ENCODE assay signal across 19 mouse cellular contexts in the genomic region with DNA sequence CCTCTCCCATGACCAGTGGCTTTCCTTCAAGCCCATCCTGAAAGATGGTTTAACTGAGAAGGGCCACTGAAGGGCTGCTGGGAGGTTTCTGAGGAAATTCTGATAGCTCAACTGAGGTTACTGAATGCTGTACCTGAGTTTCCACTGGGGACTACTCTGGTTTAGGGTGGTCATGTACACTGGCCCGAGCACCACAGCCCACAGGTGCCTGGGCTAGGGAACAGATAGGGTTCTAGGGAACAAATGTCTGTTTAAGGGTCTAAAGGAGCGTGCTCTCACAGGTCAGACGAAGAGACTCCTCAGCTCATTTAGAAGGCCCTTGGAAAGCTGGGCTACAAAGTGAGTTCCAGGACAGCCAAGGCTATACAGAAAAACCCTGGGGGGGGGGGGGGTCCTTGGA. TPM values are rescaled to one million over a fixed set of nuclear protein-coding genes. Genes with fewer than 3 reads are reported as not detected.
A peak's percentile ranks its signal among the peaks of the same experiment; 100 is the strongest.
DNase-seq lines count a peak whose midpoint lies in the region; ATAC-seq and TF ChIP-seq lines count a peak whose summit lies in the region.
"Had no signal": no experiment of that assay in that cellular context is flagged by ENCODE, and none has a peak within 500 bp of the region (broad histone marks: within the 10 kb centered on the region; RNA-seq: fewer than 3 reads in every experiment).

No protein-coding gene starts in this region.

- no peak for ATAC-seq in forebrain, embryonic 11.5 days (replicated peaks; ENCODE audit: low FRiP score)
- ATAC-seq in intestine, embryonic 16.5 days = 0 out of 2 replicates have a peak, but pooled peaks have one; percentile 34
- no peak for ATAC-seq in intestine, embryonic 15.5 days
- ATAC-seq in midbrain, embryonic 13.5 days = no peak

- 84% methylated on average over 3 of the region's 3 CpGs for WGBS in forebrain, embryonic 10.5 days
- 85% methylated on average over 3 of the region's 3 CpGs for WGBS in forebrain, embryonic 11.5 days
- WGBS in intestine, embryonic 16.5 days = 84% methylated on average over 3 of the region's 3 CpGs
- 85% methylated on average over 3 of the region's 3 CpGs for WGBS in intestine, embryonic 15.5 days
- WGBS in midbrain, embryonic 13.5 days = 89% methylated on average over 3 of the region's 3 CpGs

- no peak overlapping the region for H3K9ac ChIP-seq in forebrain, embryonic 11.5 days (ENCODE audit: low read length)
- no peak overlapping the region for H3K9ac ChIP-seq in intestine, embryonic 16.5 days (ENCODE audit: low read depth, low read length)
- H3K9ac ChIP-seq in intestine, embryonic 15.5 days = no peak overlapping the region
- no peak overlapping the region for H3K9ac ChIP-seq in midbrain, embryonic 13.5 days (replicated peaks)
- H3K9ac ChIP-seq: heart, embryonic 15.5 days; hindbrain, embryonic 15.5 days; kidney, embryonic 15.5 days; stomach, embryonic 15.5 days had no signal

- H3K9me3 ChIP-seq in forebrain, embryonic 10.5 days = no peaks in the 10 kb centered on the region
- no peaks in the 10 kb centered on the region for H3K9me3 ChIP-seq in forebrain, embryonic 11.5 days (ENCODE audit: control insufficient read depth, low read length)
- H3K9me3 ChIP-seq in intestine, embryonic 16.5 days (ENCODE audit: control insufficient read depth, low read length) = no peaks in the 10 kb centered on the region
- no peaks in the 10 kb centered on the region for H3K9me3 ChIP-seq in intestine, embryonic 15.5 days
- no peaks in the 10 kb centered on the region for H3K9me3 ChIP-seq in midbrain, embryonic 13.5 days
- H3K9me3 ChIP-seq: heart, embryonic 15.5 days; hindbrain, embryonic 15.5 days; kidney, embryonic 15.5 days; stomach, embryonic 15.5 days had no signal

- no peak overlapping the region for H3K4me3 ChIP-seq in forebrain, embryonic 10.5 days
- no peak overlapping the region for H3K4me3 ChIP-seq in forebrain, embryonic 11.5 days (ENCODE audit: low read depth, low read length)
- H3K4me3 ChIP-seq in intestine, embryonic 16.5 days (ENCODE audit: low read length) = no peak overlapping the region
- no peak overlapping the region for H3K4me3 ChIP-seq in intestine, embryonic 15.5 days (replicated peaks)
- no peak overlapping the region for H3K4me3 ChIP-seq in bone marrow macrophage, adult 2 months (ENCODE audit: insufficient read depth, low read length)
- H3K4me3 ChIP-seq in midbrain, embryonic 13.5 days (replicated peaks) = no peak overlapping the region
- H3K4me3 ChIP-seq: heart, embryonic 15.5 days; hindbrain, embryonic 15.5 days; kidney, embryonic 15.5 days; layer of hippocampus, adult 2 months; stomach, embryonic 15.5 days had no signal

- H3K27me3 ChIP-seq in forebrain, embryonic 10.5 days (ENCODE audit: poor library complexity, severe bottlenecking) = no peaks in the 10 kb centered on the region
- H3K27me3 ChIP-seq in forebrain, embryonic 11.5 days (ENCODE audit: control insufficient read depth, insufficient read depth, low read length) = no peaks in the 10 kb centered on the region
- no peaks in the 10 kb centered on the region for H3K27me3 ChIP-seq in intestine, embryonic 16.5 days (replicated peaks; ENCODE audit: control insufficient read depth, insufficient read depth, low read length)
- H3K27me3 ChIP-seq in intestine, embryonic 15.5 days (replicated peaks) = no peaks in the 10 kb centered on the region
- no peaks in the 10 kb centered on the region for H3K27me3 ChIP-seq in midbrain, embryonic 13.5 days
- H3K27me3 ChIP-seq: CH12.LX; heart, embryonic 15.5 days; hindbrain, embryonic 15.5 days; kidney, embryonic 15.5 days; stomach, embryonic 15.5 days had no signal

- no peaks in the 10 kb centered on the region for H3K4me1 ChIP-seq in forebrain, embryonic 10.5 days
- no peaks in the 10 kb centered on the region for H3K4me1 ChIP-seq in forebrain, embryonic 11.5 days (replicated peaks; ENCODE audit: control insufficient read depth, insufficient read depth, low read length)
- H3K4me1 ChIP-seq in intestine, embryonic 16.5 days (ENCODE audit: control insufficient read depth, insufficient read depth, low read length) = no peaks in the 10 kb centered on the region
- no peaks in the 10 kb centered on the region for H3K4me1 ChIP-seq in intestine, embryonic 15.5 days (replicated peaks)
- H3K4me1 ChIP-seq in bone marrow macrophage, adult 2 months (ENCODE audit: control insufficient read depth, insufficient read depth, low read length) = peaks cover 31% of the 10 kb centered on the region
- no peaks in the 10 kb centered on the region for H3K4me1 ChIP-seq in midbrain, embryonic 13.5 days (replicated peaks)
- H3K4me1 ChIP-seq: heart, embryonic 15.5 days; hindbrain, embryonic 15.5 days; kidney, embryonic 15.5 days; stomach, embryonic 15.5 days had no signal

- H3K36me3 ChIP-seq in forebrain, embryonic 10.5 days (replicated peaks) = peaks cover 31% of the 10 kb centered on the region
- H3K36me3 ChIP-seq in forebrain, embryonic 11.5 days (ENCODE audit: control insufficient read depth, insufficient read depth, low read length) = no peaks in the 10 kb centered on the region; the same call in 1 of the 2 replicates
- H3K36me3 ChIP-seq in intestine, embryonic 16.5 days (ENCODE audit: control insufficient read depth, insufficient read depth, low read length) = 0 out of 2 replicates have a peak, but pooled peaks cover 5% of the 10 kb centered on the region
- H3K36me3 ChIP-seq in intestine, embryonic 15.5 days = no peaks in the 10 kb centered on the region; the same call in 1 of the 2 replicates
- peaks cover 18% of the 10 kb centered on the region; the same call in 1 of the 2 replicates for H3K36me3 ChIP-seq in midbrain, embryonic 13.5 days

- no peak overlapping the region for H3K27ac ChIP-seq in forebrain, embryonic 10.5 days
- H3K27ac ChIP-seq in forebrain, embryonic 11.5 days (ENCODE audit: low read depth, low read length) = no peak overlapping the region
- H3K27ac ChIP-seq in intestine, embryonic 16.5 days (ENCODE audit: low read length) = no peak overlapping the region
- H3K27ac ChIP-seq in intestine, embryonic 15.5 days = no peak overlapping the region
- H3K27ac ChIP-seq in bone marrow macrophage, adult 2 months (ENCODE audit: insufficient read depth, low read depth, low read length) = peak overlapping the region; percentile 16; the same call in 1 of the 2 replicates
- 0 out of 2 replicates have a peak overlapping the region, but pooled peaks have one; percentile 19 for H3K27ac ChIP-seq in midbrain, embryonic 13.5 days
- H3K27ac ChIP-seq: heart, embryonic 15.5 days; hindbrain, embryonic 15.5 days; kidney, embryonic 15.5 days; layer of hippocampus, adult 2 months; stomach, embryonic 15.5 days had no signal

- TF ChIP-seq POLR2A in bone marrow macrophage, adult 2 months (IDR thresholded peaks at IDR 0.05; ENCODE audit: borderline replicate concordance, low read depth, low read length) = no peak

- no peak for TF ChIP-seq CTCF in bone marrow macrophage, adult 2 months (IDR thresholded peaks at IDR 0.05; ENCODE audit: low read depth, low read length)

- peak; percentile 15 for DNase-seq in forebrain, embryonic 10.5 days (ENCODE audit: extremely low spot score, low spot score)
- DNase-seq in forebrain, embryonic 11.5 days (ENCODE audit: low spot score) = no peak
- DNase-seq in urinary bladder, postnatal 14 days (ENCODE audit: low spot score) = no peak
- DNase-seq in gastrocnemius, postnatal 10 days = no peak
- DNase-seq: adrenal gland, postnatal 25 days; cerebellum, postnatal 14 days; gastrocnemius, postnatal 25 days; lung, postnatal 36 days; spleen, adult 18-20 months had no signal

- no peak overlapping the region for H3K4me2 ChIP-seq in forebrain, embryonic 11.5 days (ENCODE audit: low read depth, low read length, severe bottlenecking)
- no peak overlapping the region for H3K4me2 ChIP-seq in intestine, embryonic 16.5 days (ENCODE audit: low read depth, low read length)
- no peak overlapping the region for H3K4me2 ChIP-seq in intestine, embryonic 15.5 days (replicated peaks)
- no peak overlapping the region for H3K4me2 ChIP-seq in midbrain, embryonic 13.5 days (replicated peaks)
- H3K4me2 ChIP-seq: heart, embryonic 15.5 days; hindbrain, embryonic 15.5 days; kidney, embryonic 15.5 days; stomach, embryonic 15.5 days had no signal

RNA-seq across cellular contexts. Expression of gene Fcho2, which starts 19.5 kb away (rescaled TPM):
- polyA plus RNA-seq in forebrain, embryonic 10.5 days (2016; fragmentation: Nextera tagmentation; extraction: Ambion mirVana) = 25.4 and 28.1 TPM in 2 replicates
- 26.4 and 33.5 TPM in 2 replicates for polyA plus RNA-seq in forebrain, embryonic 11.5 days (2014; fragmentation: Nextera tagmentation; extraction: Ambion mirVana)
- 31.2 and 31.9 TPM in 2 replicates for polyA plus RNA-seq in intestine, embryonic 16.5 days (2015; fragmentation: Nextera tagmentation; extraction: Ambion mirVana)
- 35.7 and 38.6 TPM in 2 replicates for polyA plus RNA-seq in intestine, embryonic 15.5 days (2015; fragmentation: Nextera tagmentation; extraction: Ambion mirVana)
- polyA plus RNA-seq in bone marrow macrophage, adult 2 months (2012; ENCODE audit: insufficient read depth, insufficient read length, missing spikeins) = 147 and 157 TPM in 2 replicates
- polyA plus RNA-seq in midbrain, embryonic 13.5 days (2015; fragmentation: Nextera tagmentation; extraction: Ambion mirVana) = 27.0 and 30.6 TPM in 2 replicates
- total RNA-seq in gastrocnemius, postnatal 10 days (2021) = 10 to 100 TPM; 26.0 to 34.6 TPM

Comparison
In these comparisons a context has a peak if more than half of its experiments do, and no peak if none do; other contexts are left out.
1. H3K27ac ChIP-seq: peak in bone marrow macrophage, adult 2 months (single experiment) and midbrain, embryonic 13.5 days (single experiment); none in forebrain, embryonic 10.5 days (single experiment), forebrain, embryonic 11.5 days (single experiment), intestine, embryonic 16.5 days (single experiment) and intestine, embryonic 15.5 days (single experiment).